Mouse (Mus musculus) ES-E14 (cell line): ENCODE data around the gene Atg9b.

Experiments used
- MAFK ChIP-seq: IDR thresholded peaks from 2 replicates; pipeline ENCODE4 v1.6.1; 2014; ENCODE audit warnings: mild to moderate bottlenecking, low read depth, low read length, inconsistent platforms; ENCODE audit not compliant: insufficient read depth
- ZC3H11A ChIP-seq: IDR thresholded peaks from 2 replicates; pipeline ENCODE4 v1.6.1; 2012; ENCODE audit warnings: low read depth, mild to moderate bottlenecking, inconsistent platforms, low read length, borderline replicate concordance

GRCm38 (mm10) chr5:24342205-24342963 is 49.6 kb downstream of the Atg9b start:
- no peak for TF ChIP-seq ZC3H11A
- TF ChIP-seq MAFK: no peak
